Mouse (Mus musculus) gastrocnemius, postnatal 25 days (tissue): Measurements from ENCODE around the gene Sult2b1. TPM values are rescaled to one million over a fixed set of nuclear protein-coding genes. Genes with fewer than 3 reads are reported as not detected.

ENCODE experiments used
- DNase-seq: peaks from one replicate; pipeline ENCODE4 v3.0.0; 2022
- long read RNA-seq, 2 experiments: library from polyadenylated mRNA; stranded (forward); transcript quantifications; one replicate each; pipeline ENCODE4 v2.0.0; 2021
- total RNA-seq, 2 experiments: library from RNA; stranded (reverse); gene quantifications; 1 replicate in 1 of 2; 2 replicates in 1 of 2; pipeline ENCODE4 v1.2.3; 2021

Sult2b1 gene
- total RNA-seq = not detected
- long read RNA-seq, experiment 1 = 0 reads
- long read RNA-seq, experiment 2 = 0 reads

GRCm38 (mm10) chr7:45784524-45785372, at the start of gene Sult2b1:
Gene Sult2b1 (minus strand): TSS chr7:45784669.
- no peak for DNase-seq

GRCm38 (mm10) chr7:45833924-45834323, 49.5 kb upstream of the Sult2b1 start:
- no peak for DNase-seq

GRCm38 (mm10) chr7:45833148-45833790, 48.8 kb upstream of the Sult2b1 start:
- DNase-seq = no peak

GRCm38 (mm10) chr7:45832428-45832827, 48.0 kb upstream of the Sult2b1 start:
- no peak for DNase-seq

GRCm38 (mm10) chr7:45831128-45831525, 46.7 kb upstream of the Sult2b1 start:
- DNase-seq = no peak

- peak; percentile 76 for DNase-seq
Measured at GRCm38 (mm10) chr7:45830427-45831127, 46.1 kb upstream of the Sult2b1 start, which contains the start of gene Grwd1. Gene Grwd1 (minus strand): TSS chr7:45830944.

- no peak for DNase-seq
Measured at GRCm38 (mm10) chr7:45826631-45827030, 42.2 kb upstream of the Sult2b1 start.

- no peak for DNase-seq
Measured at GRCm38 (mm10) chr7:45824598-45824997, 40.1 kb upstream of the Sult2b1 start, which contains the start of gene Kcnj14. Gene Kcnj14 (minus strand): TSS chr7:45824782.

- no peak for DNase-seq
Measured at GRCm38 (mm10) chr7:45820913-45821312, 36.4 kb upstream of the Sult2b1 start.

GRCm38 (mm10) chr7:45819843-45820242, 35.4 kb upstream of the Sult2b1 start:
- no peak for DNase-seq

- no peak for DNase-seq
Measured at GRCm38 (mm10) chr7:45815984-45816351, 31.5 kb upstream of the Sult2b1 start.

GRCm38 (mm10) chr7:45815323-45815983, 31.0 kb upstream of the Sult2b1 start:
- no peak for DNase-seq

- no peak for DNase-seq
Measured at GRCm38 (mm10) chr7:45814841-45815240, 30.4 kb upstream of the Sult2b1 start.

- peak; percentile 99 for DNase-seq
Measured at GRCm38 (mm10) chr7:45813787-45814779, 29.6 kb upstream of the Sult2b1 start, which contains the start of gene Cyth2. Gene Cyth2 (minus strand): TSS chr7:45814581.

- no peak for DNase-seq
Measured at GRCm38 (mm10) chr7:45812921-45813320, 28.5 kb upstream of the Sult2b1 start.

- no peak for DNase-seq
Measured at GRCm38 (mm10) chr7:45809276-45810075, 25.0 kb upstream of the Sult2b1 start.

GRCm38 (mm10) chr7:45808471-45808870, 24.0 kb upstream of the Sult2b1 start:
- DNase-seq = no peak

GRCm38 (mm10) chr7:45805941-45806340, 21.5 kb upstream of the Sult2b1 start:
- no peak for DNase-seq

- no peak for DNase-seq
Measured at GRCm38 (mm10) chr7:45802551-45802950, 18.1 kb upstream of the Sult2b1 start.

- peak; percentile 82 for DNase-seq
Measured at GRCm38 (mm10) chr7:45801348-45801747, 16.9 kb upstream of the Sult2b1 start.
